Comparison of ENCODE assay signal across 8 mouse cellular contexts in the genomic region with DNA sequence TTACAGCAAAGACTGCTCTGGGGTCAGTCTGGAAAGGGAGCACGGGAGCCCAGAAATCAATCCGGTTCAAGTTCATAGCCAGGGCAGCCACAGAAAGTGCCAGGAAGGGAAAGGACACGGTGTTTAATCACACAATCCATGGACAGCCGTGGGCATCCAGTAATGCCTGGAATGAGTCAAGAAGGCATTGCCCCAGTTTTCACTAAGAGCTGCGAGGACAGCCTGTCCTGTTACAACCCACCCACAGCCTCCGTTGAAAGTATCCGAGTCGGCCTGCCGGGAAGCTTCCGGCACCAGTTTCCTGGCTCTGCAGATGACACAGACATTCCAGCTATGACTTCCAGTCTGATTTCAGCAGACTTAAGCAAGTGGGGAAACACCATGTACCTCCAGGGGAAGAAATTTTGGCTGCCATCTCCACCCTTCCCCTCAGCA. TPM values are rescaled to one million over a fixed set of nuclear protein-coding genes. Genes with fewer than 3 reads are reported as not detected.
DNase-seq lines count a peak whose midpoint lies in the region; ATAC-seq and TF ChIP-seq lines count a peak whose summit lies in the region.

No protein-coding gene starts in this region.

- H3K27ac ChIP-seq in hindbrain, embryonic 13.5 days, result no peak overlapping the region
- H3K27ac ChIP-seq in liver, embryonic 14.5 days, result peak overlapping the region; percentile 95
- H3K27ac ChIP-seq in stomach, embryonic 15.5 days, result peak overlapping the region; percentile 91

- no peaks in the 10 kb centered on the region for H3K36me3 ChIP-seq in hindbrain, embryonic 13.5 days
- H3K36me3 ChIP-seq in liver, embryonic 14.5 days (replicated peaks; ENCODE audit: control insufficient read depth, insufficient read depth, low read depth), result peaks cover 3% of the 10 kb centered on the region; the same call in 1 of the 2 replicates
- H3K36me3 ChIP-seq in stomach, embryonic 15.5 days, result no peaks in the 10 kb centered on the region

- TF ChIP-seq EP300 in liver, embryonic 14.5 days (IDR thresholded peaks at IDR 0.05; ENCODE audit: low read depth), result no peak

- H3K9me3 ChIP-seq in hindbrain, embryonic 13.5 days, result no peaks in the 10 kb centered on the region
- H3K9me3 ChIP-seq in liver, embryonic 14.5 days (ENCODE audit: control insufficient read depth, low read length), result no peaks in the 10 kb centered on the region
- no peaks in the 10 kb centered on the region for H3K9me3 ChIP-seq in stomach, embryonic 15.5 days

- ATAC-seq in hindbrain, embryonic 13.5 days (ENCODE audit: low FRiP score), result no peak
- no peak for ATAC-seq in liver, embryonic 14.5 days (ENCODE audit: insufficient read depth)
- no peak for ATAC-seq in stomach, embryonic 15.5 days (ENCODE audit: insufficient read depth, low FRiP score, low read depth)

- 51% methylated on average over 10 of the region's 10 CpGs for WGBS in hindbrain, embryonic 13.5 days
- WGBS in liver, embryonic 14.5 days (ENCODE audit: insufficient replicate concordance), result 40% methylated on average over 10 of the region's 10 CpGs
- 41% methylated on average over 10 of the region's 10 CpGs for WGBS in stomach, embryonic 15.5 days

- peaks cover 21% of the 10 kb centered on the region for H3K4me1 ChIP-seq in hindbrain, embryonic 13.5 days (replicated peaks)
- peaks cover 25 to 42% of the 10 kb centered on the region in 2 experiments for H3K4me1 ChIP-seq in liver, embryonic 14.5 days (replicated peaks; ENCODE audit: control insufficient read depth in 2 of 2, insufficient read depth in 2 of 2, low read length in 1 of 2)
- peaks cover 24% of the 10 kb centered on the region for H3K4me1 ChIP-seq in stomach, embryonic 15.5 days

- TF ChIP-seq CTCF in liver, embryonic 14.5 days (IDR thresholded peaks at IDR 0.05; ENCODE audit: low read depth), result no peak

- H3K27me3 ChIP-seq in hindbrain, embryonic 13.5 days, result peaks cover 76% of the 10 kb centered on the region
- peaks cover 3% of the 10 kb centered on the region for H3K27me3 ChIP-seq in liver, embryonic 14.5 days (ENCODE audit: control insufficient read depth, insufficient read depth, low read length)
- peaks cover 42% of the 10 kb centered on the region for H3K27me3 ChIP-seq in stomach, embryonic 15.5 days (replicated peaks)

- peak; percentile 75 to 84 for DNase-seq in adrenal gland, adult (ENCODE audit: inconsistent age in 2 of 2, low spot score in 1 of 2)
- no peak for DNase-seq in adrenal gland, postnatal 4 days (ENCODE audit: low spot score in 2 of 2)
- DNase-seq in NIH3T3 (ENCODE audit: low read depth), result peak; percentile 79
- peak; percentile 79 for DNase-seq in gastrocnemius, adult 18-20 months (ENCODE audit: low spot score)
- DNase-seq in liver, embryonic 14.5 days (ENCODE audit: low read depth in 3 of 3, low spot score in 3 of 3), result no peak
- DNase-seq in thymus, postnatal 25 days, result no peak

- no peak overlapping the region for H3K9ac ChIP-seq in hindbrain, embryonic 13.5 days
- H3K9ac ChIP-seq in liver, embryonic 14.5 days (replicated peaks), result peak overlapping the region; percentile 98
- H3K9ac ChIP-seq in stomach, embryonic 15.5 days, result no peak overlapping the region

- H3K4me3 ChIP-seq in hindbrain, embryonic 13.5 days, result no peak overlapping the region
- H3K4me3 ChIP-seq in liver, embryonic 14.5 days (ENCODE audit: insufficient read depth in 1 of 2, low read depth in 2 of 2, low read length in 2 of 2), result peak overlapping the region; percentile 62 to 97
- H3K4me3 ChIP-seq in stomach, embryonic 15.5 days (replicated peaks), result peak overlapping the region; percentile 48

- peak overlapping the region; percentile 92 for H3K4me2 ChIP-seq in hindbrain, embryonic 13.5 days
- H3K4me2 ChIP-seq in liver, embryonic 14.5 days (ENCODE audit: low read depth), result peak overlapping the region; percentile 95
- peak overlapping the region; percentile 89 for H3K4me2 ChIP-seq in stomach, embryonic 15.5 days

RNA-seq across cellular contexts. Expression of a gene that starts 1.1 kb away (rescaled TPM):
- total RNA-seq in adrenal gland, postnatal 4 days (2021), result 100 to 1,000 TPM; 179 to 183 TPM
- 100 to 1,000 TPM in 1 of 2 experiments, 10 to 100 TPM in 1; 18.7 to 229 TPM for total RNA-seq in gastrocnemius, adult 18-20 months (2021)
- 9.5 and 9.6 TPM in 2 replicates for polyA plus RNA-seq in hindbrain, embryonic 13.5 days (2015; fragmentation: Nextera tagmentation; extraction: Ambion mirVana)
- 1,629 and 2,197 TPM in 2 replicates for polyA plus RNA-seq in liver, embryonic 14.5 days (2012; rRNA removed)
- 1,576 and 1,601 TPM in 2 replicates for polyA plus RNA-seq in liver, embryonic 14.5 days (2014; fragmentation: Nextera tagmentation; extraction: Ambion mirVana)
- polyA plus RNA-seq in stomach, embryonic 15.5 days (2015; fragmentation: Nextera tagmentation; extraction: Ambion mirVana), result 478 and 643 TPM in 2 replicates

RNA-seq across cellular contexts. Expression of a gene that starts 7.5 kb away (rescaled TPM):
- 100 to 1,000 TPM; 241 to 243 TPM for total RNA-seq in adrenal gland, postnatal 4 days (2021)
- total RNA-seq in gastrocnemius, adult 18-20 months (2021), result 100 to 1,000 TPM in 1 of 2 experiments, 10 to 100 TPM in 1; 22.5 to 181 TPM
- 35.8 and 38.6 TPM in 2 replicates for polyA plus RNA-seq in hindbrain, embryonic 13.5 days (2015; fragmentation: Nextera tagmentation; extraction: Ambion mirVana)
- 3,236 and 4,039 TPM in 2 replicates for polyA plus RNA-seq in liver, embryonic 14.5 days (2012; rRNA removed)
- polyA plus RNA-seq in liver, embryonic 14.5 days (2014; fragmentation: Nextera tagmentation; extraction: Ambion mirVana), result 5,334 and 6,015 TPM in 2 replicates
- 1,735 and 2,224 TPM in 2 replicates for polyA plus RNA-seq in stomach, embryonic 15.5 days (2015; fragmentation: Nextera tagmentation; extraction: Ambion mirVana)

RNA-seq across cellular contexts. Expression of a gene that starts 18.9 kb away (rescaled TPM):
- total RNA-seq in adrenal gland, postnatal 4 days (2021), result 1 to 10 TPM; 6.5 to 6.9 TPM
- total RNA-seq in gastrocnemius, adult 18-20 months (2021), result 1 to 10 TPM in 1 of 2 experiments, under 1 TPM in 1; 0.78 to 1.8 TPM
- 119 and 130 TPM in 2 replicates for polyA plus RNA-seq in hindbrain, embryonic 13.5 days (2015; fragmentation: Nextera tagmentation; extraction: Ambion mirVana)
- polyA plus RNA-seq in liver, embryonic 14.5 days (2012; rRNA removed), result 0.10 and 0.30 TPM in 2 replicates
- 0.61 TPM in 1 of 2 replicates, not detected in the other for polyA plus RNA-seq in liver, embryonic 14.5 days (2014; fragmentation: Nextera tagmentation; extraction: Ambion mirVana)
- 3.6 and 5.3 TPM in 2 replicates for polyA plus RNA-seq in stomach, embryonic 15.5 days (2015; fragmentation: Nextera tagmentation; extraction: Ambion mirVana)

RNA-seq across cellular contexts. Expression of a gene that starts 34.3 kb away (rescaled TPM):
- not detected for total RNA-seq in adrenal gland, postnatal 4 days (2021)
- not detected for total RNA-seq in gastrocnemius, adult 18-20 months (2021)
- not detected in 2 replicates for polyA plus RNA-seq in hindbrain, embryonic 13.5 days (2015; fragmentation: Nextera tagmentation; extraction: Ambion mirVana)
- polyA plus RNA-seq in liver, embryonic 14.5 days (2012; rRNA removed), result 1.4 and 2.1 TPM in 2 replicates
- 1.7 and 1.8 TPM in 2 replicates for polyA plus RNA-seq in liver, embryonic 14.5 days (2014; fragmentation: Nextera tagmentation; extraction: Ambion mirVana)
- 0.66 and 0.92 TPM in 2 replicates for polyA plus RNA-seq in stomach, embryonic 15.5 days (2015; fragmentation: Nextera tagmentation; extraction: Ambion mirVana)

RNA-seq across cellular contexts. Expression of a gene that starts 43.0 kb away (rescaled TPM):
- 10 to 100 TPM; 33.3 to 33.8 TPM for total RNA-seq in adrenal gland, postnatal 4 days (2021)
- total RNA-seq in gastrocnemius, adult 18-20 months (2021), result 10 to 100 TPM in 1 of 2 experiments, 1 to 10 TPM in 1; 9.9 to 10.3 TPM
- 66.5 and 68.0 TPM in 2 replicates for polyA plus RNA-seq in hindbrain, embryonic 13.5 days (2015; fragmentation: Nextera tagmentation; extraction: Ambion mirVana)
- polyA plus RNA-seq in liver, embryonic 14.5 days (2012; rRNA removed), result 23.2 and 28.2 TPM in 2 replicates
- 38.7 and 43.2 TPM in 2 replicates for polyA plus RNA-seq in liver, embryonic 14.5 days (2014; fragmentation: Nextera tagmentation; extraction: Ambion mirVana)
- 66.1 and 77.3 TPM in 2 replicates for polyA plus RNA-seq in stomach, embryonic 15.5 days (2015; fragmentation: Nextera tagmentation; extraction: Ambion mirVana)

Comparison
In these comparisons a context has a peak if more than half of its experiments do, and no peak if none do; other contexts are left out.
1. DNase-seq: peak in adrenal gland, adult (2 of 2), NIH3T3 (single experiment) and gastrocnemius, adult 18-20 months (single experiment); none in adrenal gland, postnatal 4 days (0 of 2), liver, embryonic 14.5 days (0 of 3) and thymus, postnatal 25 days (single experiment).
2. RNA of a gene that starts 1.1 kb away (polyA plus RNA-seq): 1,576 to 2,197 TPM in liver, embryonic 14.5 days and 478 to 643 TPM in stomach, embryonic 15.5 days; 9.5 to 9.6 TPM in hindbrain, embryonic 13.5 days; every median in the first group is over 10 times any median in the second.
3. RNA of a gene that starts 7.5 kb away (polyA plus RNA-seq): 3,236 to 6,015 TPM in liver, embryonic 14.5 days and 1,735 to 2,224 TPM in stomach, embryonic 15.5 days; 35.8 to 38.6 TPM in hindbrain, embryonic 13.5 days; every median in the first group is over 10 times any median in the second.
4. RNA of a gene that starts 18.9 kb away (polyA plus RNA-seq): 119 to 130 TPM in hindbrain, embryonic 13.5 days; 3.6 to 5.3 TPM in stomach, embryonic 15.5 days and 0.10 to 0.61 TPM in liver, embryonic 14.5 days; every median in the first group is over 10 times any median in the second.
5. Peak in every context shown above with its lines, with median percentiles within 50 percentile points of each other: H3K4me2 ChIP-seq.